Mouse (Mus musculus) right cerebral cortex, postnatal 10 days (tissue): ENCODE measurements at regions not wholly inside any gene's neighbourhood (a gene's known extent, or its start where the extent isn't known, plus 50 kb on each side); places are given as distances from the start of the nearest gene placed in this dataset.

Source experiments
- DNase-seq, 2 experiments: peaks; one replicate each; pipeline ENCODE4 v3.0.0; 2021; ENCODE audit warnings: low spot score in 2 of 2

DNA sequence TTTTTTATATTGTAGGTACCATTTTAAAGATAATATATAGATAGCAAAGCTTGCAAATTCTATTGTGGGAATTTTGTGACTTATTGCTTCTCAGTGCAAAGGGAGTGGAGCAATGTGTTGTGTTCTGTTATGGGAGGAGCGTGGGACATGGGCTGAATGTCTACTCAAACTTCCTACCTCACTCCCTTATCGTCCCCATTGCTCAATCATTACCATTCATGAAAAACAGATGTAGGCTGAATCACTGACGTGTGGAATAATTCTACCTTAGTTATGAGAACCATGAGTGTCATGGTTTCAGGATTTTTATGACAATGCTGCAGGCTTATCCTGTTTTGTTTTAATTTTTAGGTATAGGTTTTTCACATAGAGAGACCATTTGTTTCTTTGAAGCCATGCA lies 119.0 kb upstream of the Ednra start:
- no peak for DNase-seq

DNA sequence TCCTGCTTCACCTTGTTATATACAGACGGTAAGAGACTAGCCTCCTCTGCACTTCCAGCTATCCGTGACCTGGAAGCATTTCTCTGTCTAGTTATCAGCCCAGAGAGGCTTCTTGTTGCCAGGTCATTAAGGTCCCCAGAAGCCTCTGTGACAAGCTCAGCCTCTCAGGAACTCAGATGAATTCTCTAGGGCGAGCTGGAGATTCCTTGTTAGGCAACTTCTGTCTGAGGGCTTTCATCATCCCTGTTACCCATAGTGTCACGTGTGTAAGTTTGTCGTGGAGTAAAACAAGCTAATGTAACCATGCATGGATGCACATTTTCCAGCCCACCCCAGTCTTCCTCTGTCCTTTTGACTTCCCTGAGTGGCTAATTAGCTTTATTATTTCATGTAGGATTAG lies 126.3 kb upstream of the Ednra start:
- DNase-seq: no peak

DNA sequence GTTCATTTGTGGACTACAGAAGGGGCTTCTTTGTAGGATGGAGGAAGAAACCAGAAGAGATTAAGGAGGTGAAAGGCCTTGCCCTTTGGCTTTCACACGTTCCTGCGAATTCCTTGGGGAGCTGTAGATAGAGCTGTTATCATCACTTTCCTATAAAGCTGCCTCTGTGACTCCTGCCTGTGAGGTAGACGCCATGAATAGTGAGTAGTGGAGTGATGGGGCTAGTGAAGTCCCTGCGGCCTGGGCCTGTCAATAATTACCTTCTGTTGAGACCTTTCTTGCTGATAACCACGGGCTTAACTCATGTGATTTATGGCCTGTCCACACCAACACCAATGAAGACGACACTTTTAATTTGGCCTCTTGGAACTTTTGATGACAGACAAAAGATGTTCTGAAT lies 146.0 kb upstream of the Ednra start:
- DNase-seq: no peak

DNA sequence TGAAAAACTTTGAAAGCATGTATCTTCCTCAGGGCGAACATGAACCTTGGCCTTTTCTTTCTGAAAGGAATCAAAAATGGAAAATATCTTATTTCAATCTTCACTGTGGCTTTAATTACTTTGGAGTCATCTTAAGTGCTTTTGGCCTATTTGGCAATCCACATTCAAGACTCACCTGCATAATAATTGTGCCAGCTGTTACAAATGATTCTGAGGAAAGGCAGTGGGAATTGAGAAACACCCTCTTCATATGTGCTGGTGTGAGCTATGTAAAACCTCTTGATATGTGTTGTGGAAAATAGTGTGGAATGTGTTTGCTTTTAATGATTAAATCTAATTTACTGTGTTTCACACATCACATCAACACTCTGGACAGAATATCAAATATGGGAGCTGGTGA lies 148.5 kb upstream of the Ednra start:
- no peak for DNase-seq

DNA sequence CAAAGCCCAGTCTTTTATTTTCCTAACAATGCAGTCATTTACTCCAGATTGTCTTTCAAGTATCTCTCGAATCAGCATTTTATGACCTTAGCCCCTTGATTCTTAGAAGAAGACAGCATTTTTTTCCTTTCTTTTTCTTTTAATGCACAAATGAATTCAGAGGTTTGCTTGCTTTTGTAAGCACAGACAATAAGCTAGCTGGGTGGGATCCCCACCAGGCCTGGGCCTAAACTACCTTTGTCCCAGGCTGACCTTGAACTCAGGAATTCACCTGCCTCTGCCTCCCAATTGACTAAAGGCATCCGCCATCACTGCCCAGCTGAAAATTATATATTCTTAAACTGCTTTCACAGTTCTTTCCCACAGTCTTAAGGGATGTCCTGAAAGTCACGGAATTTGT lies 195.5 kb upstream of the Ednra start:
- no peak for DNase-seq

DNA sequence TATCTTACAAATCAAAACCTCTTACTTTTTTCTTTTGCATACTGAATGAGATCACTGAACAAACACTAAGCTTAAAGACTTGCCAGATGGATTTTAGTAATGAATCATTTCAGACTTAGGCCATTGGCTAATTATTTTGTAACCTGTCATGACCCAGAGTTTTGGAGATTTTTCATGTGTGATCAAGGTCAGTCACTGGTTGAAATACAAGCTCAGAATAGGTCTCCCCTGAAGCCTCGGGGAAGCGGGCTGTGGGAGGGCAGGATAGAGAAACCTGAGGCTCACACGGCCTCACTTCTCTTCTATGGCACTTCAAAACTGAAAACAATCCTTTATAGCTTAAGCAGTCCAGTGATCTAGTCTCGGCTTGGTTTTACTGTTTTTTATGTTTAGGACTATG lies 197.6 kb upstream of the Ednra start:
- no peak for DNase-seq

DNA sequence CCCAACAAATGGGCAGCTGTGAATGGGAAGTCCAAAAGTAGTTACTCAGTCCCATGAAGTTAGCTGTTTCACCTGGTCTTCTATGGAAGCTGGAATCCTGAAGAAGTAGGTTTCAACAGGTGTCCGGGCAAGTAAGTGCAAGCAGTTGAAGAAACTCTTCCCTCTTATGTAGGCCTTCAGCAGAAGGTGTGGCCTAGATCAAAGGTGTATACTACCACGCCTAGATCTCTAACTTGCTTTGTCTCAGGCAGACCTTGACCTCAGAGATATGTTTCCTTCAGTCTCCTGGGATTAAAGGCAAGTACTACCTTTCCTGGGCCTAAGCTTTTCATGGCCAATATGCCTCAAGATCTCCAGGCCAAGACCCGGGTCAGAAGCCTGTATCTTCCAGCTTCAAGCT lies 223.4 kb upstream of the Ednra start:
- no peak for DNase-seq

DNA sequence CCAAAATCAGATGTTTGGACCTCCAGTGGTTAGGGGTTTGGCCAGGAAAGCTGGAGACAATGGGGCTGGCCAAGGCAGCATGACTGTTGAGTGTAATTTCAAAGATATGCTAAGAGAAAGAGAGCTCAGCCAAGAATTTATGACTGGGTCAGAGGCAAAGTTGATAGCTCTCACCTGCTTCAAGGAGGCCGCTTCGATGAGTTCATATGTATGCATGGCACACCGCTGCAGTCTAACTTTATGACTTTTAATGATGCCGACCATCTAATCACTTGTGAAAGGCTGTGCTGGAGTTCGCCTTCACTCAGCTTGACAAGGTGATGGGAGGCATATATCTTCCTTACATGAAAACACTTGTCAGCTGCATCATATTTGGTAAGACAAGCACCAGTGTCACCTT lies 225.4 kb upstream of the Ednra start:
- DNase-seq: no peak

DNA sequence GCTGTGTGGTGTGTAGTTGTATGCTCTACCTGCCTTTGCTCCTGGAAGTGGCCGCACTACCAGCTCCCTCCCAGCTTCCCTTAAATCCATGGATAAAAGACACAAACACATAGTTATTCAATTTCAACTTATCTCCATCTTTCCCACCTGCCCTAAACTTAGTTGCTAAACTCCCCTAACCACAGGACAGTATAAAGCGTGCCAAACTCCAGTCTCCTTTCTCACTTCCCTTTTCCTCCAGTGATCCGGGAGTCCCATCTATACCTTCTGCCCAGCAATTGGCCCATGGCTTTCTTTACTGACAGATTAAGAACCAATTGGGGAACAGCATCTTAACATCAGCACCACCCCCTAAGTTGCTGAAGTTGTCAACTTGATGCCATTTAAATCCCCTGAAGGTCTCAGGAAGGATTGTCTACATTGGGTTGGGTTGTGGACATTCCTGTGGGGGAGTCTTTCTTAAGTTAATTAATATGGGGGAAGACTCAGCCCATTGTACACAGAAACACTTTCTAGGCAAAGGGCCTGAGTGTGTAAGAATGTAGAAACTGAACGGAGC lies 234.6 kb upstream of the Ednra start:
- DNase-seq: no peak

DNA sequence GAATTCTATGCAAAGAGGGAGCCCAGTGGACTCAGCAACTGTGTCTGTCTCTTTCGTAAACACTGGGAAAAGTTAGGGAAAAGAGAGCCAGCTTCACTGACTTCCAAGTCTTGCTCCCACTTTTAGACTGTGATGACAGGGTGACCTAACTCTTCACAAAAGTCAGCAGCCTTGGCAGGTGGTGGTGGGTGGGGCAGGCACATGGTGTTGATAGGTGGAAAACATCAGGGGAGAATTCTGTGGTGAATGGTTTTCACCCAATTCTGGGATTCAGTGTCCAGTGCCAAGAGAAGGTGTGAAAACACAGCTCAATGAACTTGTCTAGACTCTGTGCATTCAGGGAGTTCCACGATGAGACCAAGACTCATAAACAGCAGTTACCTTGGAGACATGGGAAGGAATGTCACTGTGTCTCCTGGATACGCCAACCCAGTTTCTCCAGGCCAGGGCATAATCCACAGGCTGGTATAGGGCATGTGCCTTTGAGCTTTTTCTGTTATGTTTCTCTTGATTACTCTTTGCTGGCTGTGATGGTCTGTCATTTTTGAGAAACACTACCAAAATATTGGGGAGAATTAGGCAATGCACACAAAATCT lies 238.9 kb upstream of the Ednra start:
- no peak for DNase-seq

DNA sequence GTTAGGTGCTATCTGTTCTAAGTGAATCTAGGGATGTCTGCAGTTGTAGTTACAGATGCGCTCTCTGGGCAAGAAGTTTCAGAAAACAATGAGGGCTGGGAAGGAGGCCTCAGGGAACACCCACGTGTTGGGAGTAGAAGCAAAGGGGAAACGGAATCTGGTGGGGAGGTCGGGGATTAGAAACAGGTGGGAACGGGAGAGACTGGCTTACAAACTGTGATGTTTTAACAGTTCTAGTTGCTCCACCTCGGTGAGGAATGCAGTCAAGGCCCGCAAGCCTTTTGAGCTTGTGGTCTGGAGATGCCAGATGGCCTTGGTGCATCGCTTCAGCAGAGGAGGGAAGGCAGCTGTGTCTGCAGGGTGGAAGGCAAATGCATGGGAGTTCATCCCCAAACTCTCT lies 242.7 kb upstream of the Ttc29 start:
- DNase-seq: no peak

DNA sequence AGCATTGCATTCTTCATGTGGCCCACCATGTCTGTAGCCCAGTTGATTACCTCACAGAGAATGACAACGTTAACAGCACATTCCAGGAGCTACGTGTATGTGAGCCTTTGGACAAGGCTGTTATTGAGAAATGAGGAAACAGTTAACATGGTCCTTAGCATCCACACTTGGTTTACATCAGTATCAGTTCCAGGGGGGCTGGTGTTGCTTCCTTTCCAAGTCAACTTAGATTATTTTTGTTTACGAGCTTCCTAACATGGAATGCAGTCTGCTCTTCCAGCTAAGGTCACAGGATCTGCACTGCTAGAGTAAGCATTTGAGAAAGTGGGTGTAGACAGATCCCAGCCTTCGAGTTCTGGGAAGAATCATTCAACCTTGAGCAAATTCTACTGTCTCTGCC lies 239.4 kb upstream of the Ttc29 start:
- no peak for DNase-seq

DNA sequence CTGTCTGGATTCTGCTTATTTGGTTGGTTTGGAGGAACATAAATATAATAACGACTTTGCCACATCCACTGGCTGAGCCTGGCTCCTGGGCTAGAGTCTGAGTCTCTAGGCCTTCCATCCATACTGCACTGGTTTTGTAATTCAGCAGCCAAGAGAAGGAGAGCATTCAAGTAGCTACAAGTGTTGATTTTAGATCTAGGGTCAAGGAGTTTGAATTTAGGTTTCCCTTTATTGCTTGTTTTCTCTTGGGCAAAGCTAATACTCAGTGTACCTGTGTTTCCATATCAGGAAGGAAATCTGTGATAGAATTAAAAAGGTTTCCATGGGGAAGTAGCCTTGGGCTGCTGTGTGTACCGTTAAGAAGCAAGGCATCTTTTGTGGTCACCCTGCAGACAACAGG lies 234.0 kb upstream of the Ttc29 start:
- no peak for DNase-seq

DNA sequence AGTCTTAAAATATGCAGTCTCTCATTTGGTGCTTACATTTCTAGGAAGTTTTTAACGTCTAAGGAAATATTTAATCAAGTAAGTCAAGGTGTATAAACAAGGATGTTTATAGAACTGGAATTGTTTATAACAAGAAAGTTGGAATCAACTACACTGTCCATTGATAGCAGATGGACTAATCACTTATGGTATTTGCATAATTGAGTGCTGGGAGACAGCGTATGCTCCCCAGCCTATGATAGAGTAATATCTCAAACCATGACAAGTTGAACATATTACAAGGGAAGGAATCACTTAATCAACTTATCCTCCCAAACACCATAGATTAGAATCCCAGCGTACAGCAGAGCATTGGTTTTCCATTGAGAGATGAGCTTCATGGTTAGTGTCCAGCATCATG lies 232.4 kb upstream of the Ttc29 start:
- no peak for DNase-seq

DNA sequence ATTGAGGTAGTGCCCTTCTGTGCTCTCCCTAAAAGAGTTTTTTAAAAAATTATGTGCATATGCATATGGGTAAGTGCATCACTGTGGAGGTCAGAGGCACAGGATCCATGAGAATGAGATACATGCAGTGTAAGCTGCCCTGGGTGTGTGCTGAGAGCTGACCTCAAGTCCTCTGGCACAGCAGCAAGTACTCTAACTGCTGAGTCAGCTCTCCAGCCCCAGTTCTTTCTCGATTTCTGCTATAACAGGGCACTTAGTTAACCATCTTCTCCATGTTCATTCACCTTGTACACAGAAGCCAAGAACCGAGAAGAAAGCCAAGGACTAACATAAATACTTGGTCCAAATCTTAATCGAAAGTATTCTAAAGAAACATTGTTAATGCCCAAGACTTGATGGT lies 231.1 kb upstream of the Ttc29 start:
- no peak for DNase-seq

DNA sequence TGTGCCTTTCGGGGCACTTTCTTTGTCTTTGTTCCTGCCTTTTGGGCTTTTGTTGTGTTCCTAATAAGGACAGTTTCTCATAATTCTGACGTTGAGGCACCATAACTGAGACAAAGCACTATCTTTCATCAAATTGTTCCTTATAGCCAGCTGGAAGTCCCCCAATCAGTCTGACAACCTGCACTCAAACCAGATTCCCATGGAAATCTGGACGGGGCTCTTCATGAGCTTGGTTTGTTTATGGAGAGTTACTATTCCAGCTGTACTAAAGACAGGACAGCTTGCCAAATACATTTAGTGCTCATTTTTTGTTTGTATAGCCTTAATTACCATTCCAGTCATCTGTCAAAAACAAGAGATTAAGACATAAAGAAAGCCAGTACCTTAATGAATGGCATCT lies 229.6 kb upstream of the Ttc29 start:
- no peak for DNase-seq

DNA sequence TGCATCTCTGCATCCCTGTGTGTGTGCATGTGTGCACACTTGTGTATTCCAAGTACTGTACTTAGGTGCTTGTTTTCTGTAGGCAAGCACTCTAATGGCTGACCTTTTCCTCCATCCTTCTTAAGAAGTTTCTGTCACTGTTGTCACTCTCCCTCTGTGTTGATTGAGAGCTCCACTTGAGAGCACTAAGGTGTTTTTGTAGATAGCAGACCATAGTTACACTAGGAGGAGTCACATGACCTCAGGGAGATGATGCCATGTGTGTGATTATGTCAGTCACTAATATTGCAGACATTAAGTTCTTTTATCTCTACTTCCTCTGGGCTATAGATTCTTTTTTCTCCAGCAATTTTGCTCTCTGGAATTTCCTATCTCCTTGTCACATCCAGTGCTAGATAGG lies 225.9 kb upstream of the Ttc29 start:
- DNase-seq: no peak

DNA sequence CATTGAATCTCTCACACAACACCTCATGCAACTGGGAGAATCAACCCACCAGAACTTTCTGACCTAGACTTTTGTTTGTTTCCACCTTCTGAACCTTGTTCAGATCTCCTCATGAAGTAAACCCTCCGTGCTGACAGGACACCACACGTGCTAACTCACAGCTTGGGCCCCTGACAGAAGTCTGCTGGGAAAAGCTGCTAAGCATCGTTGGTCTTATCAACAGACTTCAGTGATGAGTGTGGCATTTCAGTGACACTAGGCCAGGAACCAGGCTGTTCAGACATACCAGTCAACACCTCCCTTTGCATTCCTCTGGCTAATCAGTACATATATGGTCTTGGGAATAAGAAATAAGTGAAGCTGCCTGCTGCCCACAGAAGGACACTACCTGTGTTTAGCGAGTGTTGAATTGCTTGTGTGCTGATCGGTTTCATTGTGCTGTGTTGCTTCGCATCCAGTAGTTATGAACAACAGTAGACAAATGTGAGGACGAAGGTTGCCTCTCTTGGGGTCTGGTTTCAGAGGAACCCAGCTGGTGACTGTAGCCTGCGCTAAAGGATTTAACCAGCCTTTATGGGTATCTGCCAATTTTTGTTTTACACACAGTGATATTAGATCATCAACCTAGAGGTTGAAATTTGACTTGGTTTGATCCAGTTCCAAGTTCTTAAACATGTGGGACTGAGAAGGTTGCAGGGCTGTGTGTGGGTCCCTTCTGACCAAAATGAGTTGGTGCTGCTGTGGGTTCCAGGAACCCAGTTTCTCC lies 224.6 kb upstream of the Ttc29 start:
- DNase-seq: no peak

DNA sequence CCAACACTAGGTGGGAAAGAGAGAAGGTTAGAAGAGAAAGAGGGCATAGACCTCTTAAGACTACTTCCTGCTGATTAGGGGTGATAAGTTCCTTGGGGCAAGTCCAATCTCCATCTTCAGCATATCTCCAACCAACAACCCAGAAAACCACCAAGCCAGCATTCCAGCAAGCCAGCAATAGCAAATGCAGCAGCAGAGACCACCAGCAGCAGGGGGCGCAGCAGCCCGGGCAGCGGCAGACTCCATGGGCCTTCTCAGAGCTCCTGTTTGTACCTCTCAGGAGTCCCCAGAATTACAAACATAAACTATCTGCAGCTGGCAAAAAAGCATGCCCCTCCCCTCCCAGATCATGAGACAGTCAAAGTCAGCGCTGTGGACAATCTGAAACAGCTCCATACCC lies 222.0 kb upstream of the Ttc29 start:
- DNase-seq: no peak

DNA sequence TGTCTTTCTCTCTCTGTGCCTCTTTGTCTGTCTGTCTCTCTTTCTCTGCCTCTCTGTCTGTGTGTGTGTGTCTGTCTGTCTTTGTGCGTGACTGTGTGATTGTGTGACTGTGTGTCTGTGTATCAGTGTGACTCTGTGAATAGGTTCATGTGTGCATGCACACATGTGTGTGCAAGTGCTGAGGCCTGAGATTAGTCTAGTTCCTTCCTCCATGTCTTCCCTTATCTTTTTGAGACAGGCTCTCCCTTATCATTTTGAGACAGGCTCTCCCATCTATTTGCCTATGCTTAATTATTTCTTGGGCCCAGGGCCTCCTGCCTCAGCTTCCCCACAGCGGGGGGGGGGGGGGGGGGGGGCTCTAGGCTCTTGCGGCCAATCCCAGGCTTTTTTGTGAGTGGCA lies 212.8 kb upstream of the Ttc29 start:
- no peak for DNase-seq

DNA sequence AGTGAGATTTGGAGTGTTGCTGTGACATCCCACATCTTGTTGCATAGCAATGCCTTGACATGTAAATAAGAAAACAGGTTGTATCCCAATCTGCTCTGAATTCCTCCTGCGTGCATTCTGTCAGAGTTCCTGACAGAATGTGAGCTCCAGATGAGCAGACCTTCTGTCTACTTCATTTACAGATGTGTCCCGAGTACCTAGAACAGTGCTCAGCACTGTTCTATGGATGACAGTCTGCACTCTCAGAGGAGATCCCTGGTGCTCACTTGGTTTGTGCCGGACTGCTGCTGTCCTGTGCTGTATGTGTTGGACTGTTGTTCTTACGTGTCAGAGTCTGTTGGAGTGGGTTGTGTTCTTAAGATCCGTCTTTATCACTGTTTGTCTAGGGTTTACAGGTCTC lies 211.4 kb upstream of the Ttc29 start:
- DNase-seq: peak in 1 of 2 experiments; percentile 29

DNA sequence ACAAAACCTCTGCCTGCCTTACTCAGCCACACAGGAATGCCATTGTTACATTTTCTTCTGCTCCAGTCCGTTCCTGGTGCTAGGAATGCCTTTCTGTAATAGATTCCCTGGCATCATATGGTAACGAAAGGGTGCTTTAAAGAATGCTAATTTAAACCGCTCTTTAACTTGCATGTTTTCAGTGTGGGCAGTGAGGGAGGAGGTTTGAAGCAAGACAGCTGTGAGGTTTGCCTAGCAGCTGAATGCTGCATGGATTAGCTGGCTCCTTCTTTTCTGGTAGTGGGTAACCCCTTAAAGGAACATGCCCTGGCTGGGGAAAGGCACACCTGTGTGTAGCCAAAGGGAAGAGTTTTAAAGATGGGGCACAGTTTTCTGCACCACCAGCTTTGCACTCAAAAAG lies 211.0 kb upstream of the Ttc29 start:
- peak; percentile 30 to 54 for DNase-seq

DNA sequence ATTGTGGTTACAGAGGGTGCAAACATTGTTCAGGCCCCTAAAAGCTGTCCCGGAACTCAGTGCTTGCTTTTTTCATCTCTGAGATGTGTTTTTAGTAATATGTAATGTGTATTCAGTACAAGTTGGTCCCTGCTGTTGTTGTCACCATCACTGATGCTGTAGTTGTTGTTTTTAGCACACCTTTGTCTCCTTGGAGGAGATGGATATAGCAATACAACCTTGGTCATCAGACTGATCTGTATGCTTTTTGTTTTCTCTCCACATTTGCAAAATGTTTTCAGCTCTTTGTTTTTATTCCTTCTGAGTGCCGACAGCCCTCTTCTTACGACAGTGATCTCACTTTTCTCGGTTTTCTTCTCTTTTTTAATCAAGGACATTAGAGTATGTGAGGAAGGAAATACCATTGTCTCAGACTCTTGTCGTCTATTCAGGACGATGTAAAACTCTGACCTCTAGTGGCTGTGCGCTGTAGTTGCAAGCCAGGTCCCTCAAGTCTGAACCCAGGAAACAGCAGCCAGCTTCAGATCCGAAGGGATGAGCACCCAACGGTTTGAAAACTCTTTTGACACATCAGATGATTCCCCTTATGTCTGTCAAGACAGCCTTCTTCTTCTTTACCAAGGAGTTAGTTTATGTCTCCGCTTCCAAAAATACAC lies 209.1 kb upstream of the Ttc29 start:
- DNase-seq: peak; percentile 77 to 82
